Mouse (Mus musculus): ENCODE measurements at regions not wholly inside any gene's neighbourhood (a gene's known extent, or its start where the extent isn't known, plus 50 kb on each side); places are given as distances from the start of the nearest gene placed in this dataset.

DNA sequence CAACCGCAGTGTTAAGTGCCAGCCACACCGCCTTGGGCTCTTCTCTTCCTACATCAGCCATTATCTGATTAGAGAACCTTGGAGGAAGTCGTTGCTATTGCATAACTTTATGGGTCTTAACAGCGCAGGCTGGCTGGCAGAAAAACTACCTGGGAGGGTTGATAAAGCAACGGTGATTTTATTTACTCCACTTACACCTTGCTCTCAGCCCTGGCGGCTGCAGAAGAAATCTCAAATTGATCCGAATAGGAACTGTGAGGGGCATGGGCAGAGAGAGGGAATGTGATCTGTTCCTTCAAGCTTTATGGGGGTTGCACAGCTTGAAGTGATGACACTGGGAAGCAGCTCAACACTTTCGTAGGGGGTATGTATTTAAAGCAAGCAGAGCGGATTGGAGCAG, 264.9 kb downstream of the Meis1 start:
- no peak overlapping the region for H3K27ac ChIP-seq (ENCODE audit: insufficient read depth, low read length)
- DNase-seq (ENCODE audit: low read depth in 1 of 2, low spot score in 2 of 2), result no peak
- no peaks in the 10 kb centered on the region for H3K27me3 ChIP-seq (ENCODE audit: control insufficient read depth, insufficient read depth, low read length)
- 29% methylated on average over 9 of the region's 9 CpGs for WGBS
- TF ChIP-seq CTCF (IDR thresholded peaks at IDR 0.05; ENCODE audit: extremely low read depth, insufficient read depth, insufficient read length, insufficient replicate concordance) (no peak), POLR2A (IDR thresholded peaks at IDR 0.05; ENCODE audit: low read depth, low read length) (no peak)
- no peaks in the 10 kb centered on the region for H3K4me1 ChIP-seq (ENCODE audit: control insufficient read depth, insufficient read depth, insufficient read length)
- no peaks in the 10 kb centered on the region for H3K36me3 ChIP-seq (ENCODE audit: control insufficient read depth, insufficient read depth, low read length)
- H3K4me3 ChIP-seq (ENCODE audit: extremely low read depth, insufficient read depth, insufficient read length), result no peak overlapping the region

DNA sequence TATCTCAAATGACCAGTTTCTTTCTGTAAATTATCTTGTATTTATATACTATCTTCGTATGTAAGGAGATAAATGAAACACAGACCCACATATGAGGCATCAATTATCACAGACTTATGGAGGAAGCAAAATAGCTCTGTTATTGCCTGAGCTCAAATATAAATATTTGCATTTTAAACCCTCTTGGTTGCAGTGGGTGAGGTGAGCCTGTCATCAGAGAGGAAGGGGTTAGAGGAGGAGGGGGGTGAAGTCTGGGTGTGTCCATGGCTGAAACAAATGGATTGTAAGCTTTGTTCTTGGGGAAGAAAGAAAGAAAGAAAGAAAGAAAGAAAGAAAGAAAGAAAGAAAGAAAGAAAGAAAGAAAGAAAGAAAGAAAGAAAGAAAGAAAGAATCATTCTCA, 265.5 kb downstream of the Meis1 start:
- no peaks in the 10 kb centered on the region for H3K27me3 ChIP-seq (ENCODE audit: control insufficient read depth, insufficient read depth, low read length)
- DNase-seq (ENCODE audit: low read depth in 1 of 2, low spot score in 2 of 2), result no peak
- TF ChIP-seq POLR2A (IDR thresholded peaks at IDR 0.05; ENCODE audit: low read depth, low read length) (no peak), CTCF (IDR thresholded peaks at IDR 0.05; ENCODE audit: extremely low read depth, insufficient read depth, insufficient read length, insufficient replicate concordance) (no peak)
- no peak overlapping the region for H3K4me3 ChIP-seq (ENCODE audit: extremely low read depth, insufficient read depth, insufficient read length)
- no peaks in the 10 kb centered on the region for H3K4me1 ChIP-seq (ENCODE audit: control insufficient read depth, insufficient read depth, insufficient read length)
- WGBS, result 82% methylated on average over 1 of the region's 1 CpGs
- H3K27ac ChIP-seq (ENCODE audit: insufficient read depth, low read length), result no peak overlapping the region
- no peaks in the 10 kb centered on the region for H3K36me3 ChIP-seq (ENCODE audit: control insufficient read depth, insufficient read depth, low read length)

DNA sequence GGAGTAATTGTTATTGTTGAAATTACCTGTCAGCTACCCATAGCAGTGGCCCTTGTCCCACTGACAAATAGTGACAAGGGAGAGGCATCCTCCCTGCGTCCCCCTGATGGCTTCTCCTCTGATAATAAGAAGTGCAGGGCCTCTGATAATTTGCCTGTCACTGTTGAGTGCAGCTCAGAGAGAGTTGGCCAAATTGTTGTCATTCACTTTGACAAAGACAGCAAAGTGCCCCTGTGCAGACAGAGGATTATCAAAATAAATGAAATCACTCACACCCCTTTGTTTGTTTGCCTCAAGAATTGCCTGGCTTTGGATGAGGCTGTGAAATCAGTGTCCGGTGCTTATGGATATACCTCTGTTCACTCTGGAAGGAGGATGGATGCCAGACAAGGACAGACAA, 266.3 kb downstream of the Meis1 start:
- Histone ChIP-seq H3K27me3 (ENCODE audit: control insufficient read depth, insufficient read depth, low read length) (no peaks in the 10 kb centered on the region), H3K36me3 (ENCODE audit: control insufficient read depth, insufficient read depth, low read length) (no peaks in the 10 kb centered on the region), H3K4me1 (ENCODE audit: control insufficient read depth, insufficient read depth, insufficient read length) (no peaks in the 10 kb centered on the region), H3K4me3 (ENCODE audit: extremely low read depth, insufficient read depth, insufficient read length) (no peak overlapping the region), H3K27ac (ENCODE audit: insufficient read depth, low read length) (no peak overlapping the region)
- 84% methylated on average over 2 of the region's 2 CpGs for WGBS
- TF ChIP-seq POLR2A (IDR thresholded peaks at IDR 0.05; ENCODE audit: low read depth, low read length), result no peak
- TF ChIP-seq CTCF (IDR thresholded peaks at IDR 0.05; ENCODE audit: extremely low read depth, insufficient read depth, insufficient read length, insufficient replicate concordance), result no peak
- no peak for DNase-seq (ENCODE audit: low read depth in 1 of 2, low spot score in 2 of 2)

DNA sequence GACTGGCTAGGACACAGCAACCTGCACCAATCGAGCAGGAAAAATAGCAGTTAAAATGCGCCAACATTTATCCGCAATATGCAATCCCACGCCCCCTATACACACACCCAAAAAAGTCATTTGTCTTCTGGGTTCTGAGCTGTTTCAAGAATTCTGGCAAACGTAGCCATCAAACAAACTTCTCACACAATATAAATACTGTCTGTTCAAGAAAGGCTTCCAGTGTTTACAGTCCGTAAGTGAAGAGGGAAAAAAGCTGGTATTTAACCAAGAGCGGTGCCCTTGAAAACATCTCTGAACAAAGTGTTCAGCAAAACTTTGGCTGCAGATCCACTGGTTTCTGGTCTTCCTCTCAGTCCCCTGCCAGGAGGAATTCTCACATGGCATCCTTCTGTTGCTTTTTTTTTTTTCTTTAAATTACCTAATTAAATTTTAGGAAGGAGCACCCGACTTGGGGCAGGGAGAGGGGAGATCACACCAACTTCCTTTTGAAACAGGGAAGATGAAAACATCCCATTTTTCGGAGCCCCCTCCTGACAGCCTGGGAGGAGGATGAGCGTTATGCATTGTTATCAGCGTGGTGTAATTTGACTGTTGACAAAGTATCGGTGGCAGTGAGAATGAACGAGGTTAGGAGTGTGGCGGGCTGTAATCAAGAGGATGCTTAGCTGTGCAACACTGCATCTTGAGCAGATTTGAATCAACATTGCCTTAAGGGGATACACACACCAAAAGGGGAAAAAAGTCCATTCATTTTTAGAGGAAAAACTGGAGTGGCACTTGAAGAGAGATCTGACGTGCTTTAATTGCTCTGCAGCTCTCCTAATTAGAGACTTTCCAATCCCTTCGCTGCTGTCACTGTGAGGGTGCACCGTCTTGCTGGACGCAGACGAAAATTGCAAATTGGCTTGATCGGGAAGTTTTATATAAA, 267.6 kb downstream of the Meis1 start:
- Histone ChIP-seq H3K27me3 (ENCODE audit: control insufficient read depth, insufficient read depth, low read length) (no peaks in the 10 kb centered on the region), H3K27ac (ENCODE audit: insufficient read depth, low read length) (no peak overlapping the region), H3K36me3 (ENCODE audit: control insufficient read depth, insufficient read depth, low read length) (no peaks in the 10 kb centered on the region), H3K4me3 (ENCODE audit: extremely low read depth, insufficient read depth, insufficient read length) (no peak overlapping the region), H3K4me1 (ENCODE audit: control insufficient read depth, insufficient read depth, insufficient read length) (no peaks in the 10 kb centered on the region)
- DNase-seq (ENCODE audit: low read depth in 1 of 2, low spot score in 2 of 2), result no peak
- TF ChIP-seq CTCF (IDR thresholded peaks at IDR 0.05; ENCODE audit: extremely low read depth, insufficient read depth, insufficient read length, insufficient replicate concordance), result no peak
- WGBS, result 74% methylated on average over 20 of the region's 20 CpGs

- no peak overlapping the region for H3K4me3 ChIP-seq (ENCODE audit: extremely low read depth, insufficient read depth, insufficient read length)
- H3K27me3 ChIP-seq (ENCODE audit: control insufficient read depth, insufficient read depth, low read length), result no peaks in the 10 kb centered on the region
- H3K27ac ChIP-seq (ENCODE audit: insufficient read depth, low read length), result no peak overlapping the region
- H3K4me1 ChIP-seq (ENCODE audit: control insufficient read depth, insufficient read depth, insufficient read length), result no peaks in the 10 kb centered on the region
- no peaks in the 10 kb centered on the region for H3K36me3 ChIP-seq (ENCODE audit: control insufficient read depth, insufficient read depth, low read length)
- no peak for DNase-seq (ENCODE audit: low read depth in 1 of 2, low spot score in 2 of 2)
- no peak for TF ChIP-seq POLR2A (IDR thresholded peaks at IDR 0.05; ENCODE audit: low read depth, low read length)
- TF ChIP-seq CTCF (IDR thresholded peaks at IDR 0.05; ENCODE audit: extremely low read depth, insufficient read depth, insufficient read length, insufficient replicate concordance), result no peak
- 81% methylated on average over 2 of the region's 2 CpGs for WGBS
Measured at GRCm38 (mm10) chr11:18750080-18750375, 268.8 kb downstream of the Meis1 start.

- WGBS, result 86% methylated on average over 9 of the region's 9 CpGs
- H3K27ac ChIP-seq (ENCODE audit: insufficient read depth, low read length), result no peak overlapping the region
- TF ChIP-seq POLR2A (IDR thresholded peaks at IDR 0.05; ENCODE audit: low read depth, low read length) (no peak), CTCF (IDR thresholded peaks at IDR 0.05; ENCODE audit: extremely low read depth, insufficient read depth, insufficient read length, insufficient replicate concordance) (no peak)
Measured at GRCm38 (mm10) chr11:18749265-18750079, 269.3 kb downstream of the Meis1 start.

More at GRCm38 (mm10) chr11:18749265-18750079, 269.3 kb downstream of the Meis1 start:
- no peak overlapping the region for H3K4me3 ChIP-seq (ENCODE audit: extremely low read depth, insufficient read depth, insufficient read length)
- H3K36me3 ChIP-seq (ENCODE audit: control insufficient read depth, insufficient read depth, low read length), result no peaks in the 10 kb centered on the region
- no peak for DNase-seq (ENCODE audit: low read depth in 1 of 2, low spot score in 2 of 2)
- no peaks in the 10 kb centered on the region for H3K27me3 ChIP-seq (ENCODE audit: control insufficient read depth, insufficient read depth, low read length)
- H3K4me1 ChIP-seq (ENCODE audit: control insufficient read depth, insufficient read depth, insufficient read length), result no peaks in the 10 kb centered on the region

All from spleen, adult 2 months (tissue).